Mouse (Mus musculus) neural tube, embryonic 15.5 days (tissue): ENCODE results near the gene Zgrf1. TPM values are rescaled to one million over a fixed set of nuclear protein-coding genes. Genes with fewer than 3 reads are reported as not detected.
A peak's percentile ranks its signal among the peaks of the same experiment; 100 is the strongest.

Experiments
- ATAC-seq: fragments of 200-750 bp; cut with Nextera tagmentation; 2 replicates; pipeline ENCODE4 v1.8.0; 2017; ENCODE audit warnings: mild to moderate bottlenecking, moderate TSS enrichment, moderate library complexity; ENCODE audit not compliant: low FRiP score
- H3K27ac ChIP-seq: fragments of 300-500 bp; sonication (generic); replicated peaks from 2 replicates; pipeline ENCODE4 v1.5.1; 2015; ENCODE audit warnings: mild to moderate bottlenecking, inconsistent platforms
- H3K27me3 ChIP-seq: fragments of 300-500 bp; sonication (generic); replicated peaks from 2 replicates; pipeline ENCODE4 v1.6.1; 2015; ENCODE audit warnings: inconsistent platforms
- H3K36me3 ChIP-seq: fragments of 300-500 bp; sonication (generic); 2 replicates; pipeline ENCODE4 v1.6.1; 2015; ENCODE audit warnings: inconsistent platforms
- H3K4me1 ChIP-seq: fragments of 300-500 bp; sonication (generic); 2 replicates; pipeline ENCODE4 v1.6.1; 2015; ENCODE audit warnings: inconsistent platforms
- H3K4me2 ChIP-seq: fragments of 300-500 bp; sonication (generic); 2 replicates; pipeline ENCODE4 v1.6.1; 2015; ENCODE audit warnings: inconsistent platforms, mild to moderate bottlenecking, moderate library complexity
- H3K4me3 ChIP-seq: fragments of 300-500 bp; sonication (generic); replicated peaks from 2 replicates; pipeline ENCODE4 v1.5.1; 2015; ENCODE audit warnings: mild to moderate bottlenecking, inconsistent platforms
- H3K9ac ChIP-seq: fragments of 300-500 bp; sonication (generic); replicated peaks from 2 replicates; pipeline ENCODE4 v1.6.1; 2015; ENCODE audit warnings: mild to moderate bottlenecking, inconsistent platforms
- H3K9me3 ChIP-seq: fragments of 300-500 bp; sonication (generic); replicated peaks from 2 replicates; pipeline ENCODE4 v1.6.1; 2016; ENCODE audit warnings: inconsistent platforms
- WGBS: fragments of 180-500 bp; shearing (Covaris S2); methylation state at CpG from one replicate; pipeline ENCODE4 v1.1.7; 2015; ENCODE audit warnings: mixed read lengths; 5-methylcytosine and 5-hydroxymethylcytosine counted together
- polyA plus RNA-seq: library from polyadenylated mRNA; unstranded; fragments of >200 nt; fragmentation: Nextera tagmentation; extraction: Ambion mirVana; gene quantifications from 2 replicates; pipeline ENCODE4 v1.2.1, GENCODE M21; 2015

Zgrf1 gene
- polyA plus RNA-seq, 1 experiment from 2014 or later, result 3.9 TPM

GRCm38 (mm10) chr3:127565129-127565528 lies 11.8 kb downstream of the Zgrf1 start:
- H3K4me3 ChIP-seq, result no peak overlapping the region
- WGBS, result 71% methylated on average over 3 of the region's 3 CpGs
- no peaks in the 10 kb centered on the region for H3K27me3 ChIP-seq
- no peak overlapping the region for H3K4me2 ChIP-seq
- no peak overlapping the region for H3K9ac ChIP-seq
- no peaks in the 10 kb centered on the region for H3K9me3 ChIP-seq
- H3K4me1 ChIP-seq, result no peaks in the 10 kb centered on the region
- ATAC-seq, result no peak
- H3K27ac ChIP-seq, result no peak overlapping the region
- H3K36me3 ChIP-seq, result peaks cover 18% of the 10 kb centered on the region

GRCm38 (mm10) chr3:127572557-127572956 lies 19.3 kb downstream of the Zgrf1 start:
- H3K9me3 ChIP-seq, result no peaks in the 10 kb centered on the region
- H3K4me2 ChIP-seq, result no peak overlapping the region
- H3K27ac ChIP-seq, result no peak overlapping the region
- no peak for ATAC-seq
- no peak overlapping the region for H3K9ac ChIP-seq
- H3K4me3 ChIP-seq, result no peak overlapping the region
- no peaks in the 10 kb centered on the region for H3K4me1 ChIP-seq
- no peaks in the 10 kb centered on the region for H3K27me3 ChIP-seq
- no peaks in the 10 kb centered on the region for H3K36me3 ChIP-seq
- WGBS, result 65% methylated on average over 4 of the region's 4 CpGs

DNA sequence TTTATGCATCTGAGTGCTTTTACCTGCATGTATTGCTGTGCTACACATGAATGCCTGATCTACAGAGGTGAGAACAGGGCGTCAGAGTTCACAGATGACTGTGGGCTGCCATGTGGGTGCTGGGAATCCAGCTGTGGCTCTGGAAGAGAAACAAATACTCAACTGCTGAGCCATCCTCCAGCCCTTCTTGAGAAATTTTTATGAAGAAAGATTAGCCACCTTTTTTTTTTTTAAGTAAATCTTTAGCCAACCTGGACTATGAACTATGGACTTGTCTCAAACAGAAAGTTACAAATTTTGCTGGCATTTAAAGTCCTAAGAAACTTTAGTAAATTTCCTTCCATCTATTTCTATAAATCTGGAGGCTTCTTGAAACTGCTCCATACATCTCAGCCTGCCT lies 43.8 kb downstream of the Zgrf1 start:
- WGBS, result 92% methylated on average over 1 of the region's 1 CpGs
- ATAC-seq, result no peak
- no peaks in the 10 kb centered on the region for H3K36me3 ChIP-seq
- no peaks in the 10 kb centered on the region for H3K9me3 ChIP-seq
- no peaks in the 10 kb centered on the region for H3K27me3 ChIP-seq
- H3K4me3 ChIP-seq, result no peak overlapping the region
- H3K9ac ChIP-seq, result no peak overlapping the region
- no peak overlapping the region for H3K27ac ChIP-seq
- no peaks in the 10 kb centered on the region for H3K4me1 ChIP-seq
- H3K4me2 ChIP-seq, result no peak overlapping the region

- Histone ChIP-seq H3K4me1 (no peaks in the 10 kb centered on the region), H3K9me3 (no peaks in the 10 kb centered on the region), H3K9ac (no peak overlapping the region), H3K27me3 (no peaks in the 10 kb centered on the region), H3K36me3 (no peaks in the 10 kb centered on the region), H3K4me2 (no peak overlapping the region), H3K4me3 (no peak overlapping the region), H3K27ac (no peak overlapping the region)
- ATAC-seq, result no peak
- 99% methylated on average over 2 of the region's 2 CpGs for WGBS
These were observed 54.8 kb downstream of the Zgrf1 start for GRCm38 (mm10) chr3:127608109-127608508.

DNA sequence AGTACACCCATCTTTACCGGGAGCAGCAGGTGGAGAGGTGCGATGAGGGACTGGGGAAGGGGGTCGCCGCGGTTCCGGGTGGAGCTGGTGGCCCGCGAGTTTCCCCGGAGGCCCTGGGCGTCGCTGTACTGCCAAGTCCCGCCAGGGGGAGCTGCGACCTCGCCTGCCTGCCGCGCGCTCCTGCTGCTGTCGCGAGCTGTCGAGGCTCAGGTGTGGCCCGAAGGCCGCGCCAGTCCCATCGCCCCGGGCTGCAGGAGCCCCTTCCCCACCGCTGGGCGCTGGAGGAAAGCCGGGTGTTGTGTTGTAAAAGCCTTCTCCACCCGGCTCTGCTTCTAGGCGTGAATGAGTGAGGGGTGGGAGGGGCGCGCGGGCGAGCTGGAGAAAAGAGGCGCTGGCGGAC lies 72.0 kb downstream of the Zgrf1 start:
- WGBS, result under 1% methylated on average over 36 of the region's 36 CpGs
- H3K4me1 ChIP-seq, result peaks cover 25% of the 10 kb centered on the region
- H3K4me3 ChIP-seq, result peak overlapping the region; percentile 37
- H3K27ac ChIP-seq, result no peak overlapping the region
- peaks cover 69% of the 10 kb centered on the region for H3K27me3 ChIP-seq
- H3K9me3 ChIP-seq, result no peaks in the 10 kb centered on the region
- H3K9ac ChIP-seq, result no peak overlapping the region
- peak overlapping the region; percentile 64 for H3K4me2 ChIP-seq
- ATAC-seq, result peak; percentile 82
- no peaks in the 10 kb centered on the region for H3K36me3 ChIP-seq

GRCm38 (mm10) chr3:127625701-127626399 lies 72.6 kb downstream of the Zgrf1 start:
- peaks cover 74% of the 10 kb centered on the region for H3K27me3 ChIP-seq

DNA sequence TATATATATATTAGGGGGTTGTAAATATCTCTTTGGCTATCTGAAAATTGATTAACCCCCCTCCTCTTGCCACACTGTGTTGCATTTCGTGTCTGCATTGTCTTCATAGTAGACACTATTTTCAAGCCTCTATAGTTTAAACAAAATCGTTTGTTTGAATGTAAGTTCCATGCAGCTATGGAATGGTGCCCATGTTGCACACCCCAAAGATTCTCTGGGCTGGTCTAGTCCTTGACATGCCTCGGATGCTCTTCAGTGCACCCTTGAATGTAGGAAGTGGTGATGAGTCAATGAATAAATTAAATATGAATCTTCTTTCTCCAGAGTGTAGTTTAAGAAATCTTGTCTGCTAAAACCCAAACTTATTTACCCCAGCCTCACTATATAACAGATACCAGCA lies 73.2 kb downstream of the Zgrf1 start:
- Histone ChIP-seq H3K4me1 (peaks cover 25% of the 10 kb centered on the region), H3K36me3 (no peaks in the 10 kb centered on the region), H3K4me2 (no peak overlapping the region), H3K9me3 (no peaks in the 10 kb centered on the region), H3K4me3 (no peak overlapping the region), H3K27ac (no peak overlapping the region), H3K9ac (no peak overlapping the region), H3K27me3 (peaks cover 81% of the 10 kb centered on the region)
- 2% methylated on average over 3 of the region's 3 CpGs for WGBS
- no peak for ATAC-seq

More at GRCm38 (mm10) chr3:127625701-127626399, 72.6 kb downstream of the Zgrf1 start:
- WGBS, result 1% methylated on average over 28 of the region's 28 CpGs
- Histone ChIP-seq H3K9me3 (no peaks in the 10 kb centered on the region), H3K4me2 (peak overlapping the region; percentile 64), H3K36me3 (no peaks in the 10 kb centered on the region), H3K4me1 (peaks cover 25% of the 10 kb centered on the region), H3K9ac (no peak overlapping the region), H3K4me3 (peak overlapping the region; percentile 37), H3K27ac (no peak overlapping the region)
- ATAC-seq, result no peak; the same call in 1 of the 2 replicates

DNA sequence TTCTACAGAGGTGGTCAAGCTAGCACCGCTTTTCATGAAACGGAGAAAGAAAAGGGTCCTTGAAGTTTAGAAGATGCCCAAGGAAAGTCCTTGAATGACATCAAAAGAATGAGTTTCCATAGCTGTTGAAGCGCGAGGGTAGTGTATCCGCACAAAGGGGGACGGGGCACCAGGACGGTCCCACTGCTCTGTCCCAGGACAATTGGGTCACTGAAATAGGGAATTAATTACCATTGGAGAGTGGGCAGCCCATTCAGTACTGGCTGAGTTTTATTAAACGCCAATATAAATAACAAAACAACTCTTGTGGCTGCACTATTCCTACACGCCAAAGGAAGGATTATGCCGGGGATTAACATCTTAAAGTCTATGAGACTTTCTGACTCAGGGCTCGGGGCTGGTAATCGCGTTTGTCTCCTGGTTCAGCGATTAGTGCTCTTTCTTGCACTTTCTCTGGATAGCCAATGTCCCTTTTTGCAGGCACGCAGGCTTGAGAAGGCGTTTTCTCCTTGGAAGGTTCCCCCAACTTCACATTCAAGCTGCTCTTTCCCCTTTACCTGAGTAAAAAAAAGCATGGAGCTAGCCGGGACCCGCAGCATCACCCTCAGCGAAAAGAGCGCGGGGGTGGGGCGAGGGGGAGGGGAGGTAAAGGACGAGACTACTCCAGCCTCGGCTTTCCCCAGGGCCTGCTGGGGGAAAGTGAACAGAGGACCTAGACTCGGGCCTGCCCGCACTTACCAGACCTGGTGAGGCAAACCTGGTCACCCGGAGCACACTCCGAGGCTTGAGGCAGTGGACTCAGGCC lies 74.1 kb downstream of the Zgrf1 start:
- Histone ChIP-seq H3K4me2 (no peak overlapping the region), H3K4me3 (no peak overlapping the region), H3K27ac (no peak overlapping the region), H3K4me1 (peaks cover 27% of the 10 kb centered on the region), H3K9ac (no peak overlapping the region), H3K27me3 (peaks cover 88% of the 10 kb centered on the region), H3K36me3 (no peaks in the 10 kb centered on the region), H3K9me3 (no peaks in the 10 kb centered on the region)
- no peak for ATAC-seq
- WGBS, result 2% methylated on average over 28 of the region's 28 CpGs

DNA sequence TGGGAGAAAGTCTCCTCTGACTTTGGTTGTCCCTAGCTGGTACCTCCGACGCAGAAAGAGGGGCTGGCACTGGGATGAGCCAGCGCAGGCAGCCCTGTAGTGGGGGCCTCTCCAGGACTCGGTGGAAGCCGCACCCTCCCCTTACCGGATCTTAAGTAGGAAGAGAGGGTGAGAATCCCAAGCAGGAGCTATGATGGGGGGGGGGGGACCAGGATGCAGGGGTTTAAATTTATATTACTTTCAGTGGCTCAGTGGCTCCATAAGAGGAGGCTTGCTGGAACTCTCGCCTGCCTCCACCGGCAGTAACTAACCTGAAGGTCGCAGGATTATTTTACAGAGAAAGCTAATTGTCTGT lies 74.6 kb downstream of the Zgrf1 start:
- peaks cover 82% of the 10 kb centered on the region for H3K27me3 ChIP-seq
- H3K4me3 ChIP-seq, result no peak overlapping the region
- no peaks in the 10 kb centered on the region for H3K36me3 ChIP-seq
- peak overlapping the region; percentile 5; the same call in 1 of the 2 replicates for H3K4me2 ChIP-seq
- no peak for ATAC-seq
- H3K9ac ChIP-seq, result no peak overlapping the region
- no peak overlapping the region for H3K27ac ChIP-seq
- under 1% methylated on average over 9 of the region's 9 CpGs for WGBS
- H3K9me3 ChIP-seq, result no peaks in the 10 kb centered on the region
- peaks cover 33% of the 10 kb centered on the region for H3K4me1 ChIP-seq

DNA sequence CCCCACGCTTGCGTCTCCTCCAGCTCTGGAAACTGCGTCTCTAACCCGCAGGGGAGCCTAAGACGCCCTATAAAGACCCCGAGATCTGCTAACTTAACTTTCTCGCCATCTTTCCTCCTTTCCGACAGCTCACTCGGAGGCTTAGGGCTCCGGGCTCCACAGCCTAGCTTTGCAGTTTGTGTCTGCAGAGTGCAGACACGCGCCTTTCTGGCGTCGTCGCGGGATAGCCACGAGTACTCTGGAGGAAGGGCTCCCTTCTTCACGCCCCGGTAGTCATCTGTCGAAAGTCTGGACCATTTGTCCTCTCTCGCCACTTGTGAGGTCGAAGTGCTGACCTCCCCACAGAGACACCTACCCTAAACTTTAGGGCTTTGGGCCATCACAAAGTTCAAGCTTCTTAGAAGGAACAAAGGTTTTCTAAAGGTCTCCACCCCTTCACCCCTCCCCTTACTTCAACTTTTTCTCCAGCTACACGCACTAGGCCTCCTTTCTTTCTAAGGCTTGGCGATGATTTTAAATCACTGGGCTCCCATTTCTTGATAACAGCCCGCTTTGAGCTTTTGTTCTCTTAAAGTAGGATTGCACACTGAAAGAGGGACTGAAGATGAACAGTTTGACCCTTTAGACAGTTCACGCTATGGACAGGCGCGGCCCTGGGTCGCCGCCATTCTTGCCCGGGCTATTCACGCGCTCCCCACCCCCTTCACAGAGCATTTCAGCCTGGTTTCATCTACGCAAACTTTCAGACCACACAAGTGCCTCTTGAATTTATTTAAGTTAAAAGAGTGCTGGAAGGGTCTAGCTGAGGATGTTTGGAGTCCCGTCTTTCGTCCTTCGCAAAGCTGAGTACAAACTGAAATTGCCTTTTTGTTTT lies 75.3 kb downstream of the Zgrf1 start:
- Histone ChIP-seq H3K4me1 (peaks cover 39% of the 10 kb centered on the region), H3K27ac (no peak overlapping the region), H3K4me2 (peak overlapping the region; percentile 5; the same call in 1 of the 2 replicates), H3K27me3 (peaks cover 83% of the 10 kb centered on the region), H3K36me3 (no peaks in the 10 kb centered on the region), H3K9me3 (no peaks in the 10 kb centered on the region), H3K4me3 (no peak overlapping the region), H3K9ac (no peak overlapping the region)
- no peak for ATAC-seq
- 3% methylated on average over 37 of the region's 37 CpGs for WGBS

DNA sequence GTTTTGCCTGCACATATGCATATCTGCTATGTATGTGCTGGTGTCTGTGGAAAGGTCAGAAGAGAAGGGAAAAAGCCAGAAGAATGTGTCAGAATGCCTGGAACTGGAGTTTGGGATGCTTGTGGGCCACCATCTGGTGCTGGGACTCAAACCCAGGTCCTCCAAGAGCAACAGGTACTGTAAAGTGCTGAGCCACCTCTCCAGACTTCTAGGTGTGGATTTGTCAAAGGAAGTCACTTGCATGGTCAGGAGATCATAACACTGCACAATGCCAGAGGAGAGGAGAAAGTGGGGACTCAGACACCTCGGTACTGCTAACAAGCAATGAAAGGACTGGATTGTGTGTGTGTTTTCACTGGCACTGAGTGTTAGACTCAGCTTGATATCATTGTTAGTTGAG lies 76.9 kb downstream of the Zgrf1 start:
- Histone ChIP-seq H3K4me3 (no peak overlapping the region), H3K4me1 (peaks cover 51% of the 10 kb centered on the region), H3K36me3 (no peaks in the 10 kb centered on the region), H3K9ac (no peak overlapping the region), H3K27me3 (peaks cover 74% of the 10 kb centered on the region), H3K4me2 (no peak overlapping the region), H3K27ac (no peak overlapping the region), H3K9me3 (no peaks in the 10 kb centered on the region)
- WGBS, result 9% methylated on average over 1 of the region's 1 CpGs
- no peak for ATAC-seq
